Mouse (Mus musculus) urinary bladder, postnatal 4 days (tissue): ENCODE measurements around the gene Rhoc.
"Not testable (repeated sequence)": the region's sequence is repeated elsewhere in the genome, so short reads cannot be mapped to it uniquely, and the experiment has no call there.

Experiments used
- DNase-seq, 2 experiments: peaks; one replicate each; pipeline ENCODE4 v3.0.0; 2021 to 2022; ENCODE audit warnings: low spot score in 2 of 2

Rhoc gene

DNA sequence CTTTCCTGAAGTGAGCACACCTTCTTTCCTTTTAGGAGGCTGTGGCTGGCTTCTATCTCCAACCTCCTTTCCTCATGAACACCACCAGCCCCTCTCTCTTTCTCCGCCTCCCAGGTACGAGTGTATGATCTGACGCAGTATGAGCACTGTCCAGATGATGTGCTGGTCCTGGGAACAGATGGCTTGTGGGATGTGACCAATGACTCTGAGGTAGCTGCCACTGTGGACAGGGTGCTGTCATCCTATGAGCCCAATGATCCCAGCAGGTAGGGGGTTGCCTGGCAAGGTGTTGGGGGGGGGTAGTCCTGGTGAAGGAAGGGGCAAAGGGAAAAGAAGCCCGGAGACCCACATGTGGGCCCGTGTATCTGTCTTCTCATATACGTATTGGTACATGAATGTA lies 2.9 kb upstream of the Rhoc start:
- no peak for DNase-seq

DNA sequence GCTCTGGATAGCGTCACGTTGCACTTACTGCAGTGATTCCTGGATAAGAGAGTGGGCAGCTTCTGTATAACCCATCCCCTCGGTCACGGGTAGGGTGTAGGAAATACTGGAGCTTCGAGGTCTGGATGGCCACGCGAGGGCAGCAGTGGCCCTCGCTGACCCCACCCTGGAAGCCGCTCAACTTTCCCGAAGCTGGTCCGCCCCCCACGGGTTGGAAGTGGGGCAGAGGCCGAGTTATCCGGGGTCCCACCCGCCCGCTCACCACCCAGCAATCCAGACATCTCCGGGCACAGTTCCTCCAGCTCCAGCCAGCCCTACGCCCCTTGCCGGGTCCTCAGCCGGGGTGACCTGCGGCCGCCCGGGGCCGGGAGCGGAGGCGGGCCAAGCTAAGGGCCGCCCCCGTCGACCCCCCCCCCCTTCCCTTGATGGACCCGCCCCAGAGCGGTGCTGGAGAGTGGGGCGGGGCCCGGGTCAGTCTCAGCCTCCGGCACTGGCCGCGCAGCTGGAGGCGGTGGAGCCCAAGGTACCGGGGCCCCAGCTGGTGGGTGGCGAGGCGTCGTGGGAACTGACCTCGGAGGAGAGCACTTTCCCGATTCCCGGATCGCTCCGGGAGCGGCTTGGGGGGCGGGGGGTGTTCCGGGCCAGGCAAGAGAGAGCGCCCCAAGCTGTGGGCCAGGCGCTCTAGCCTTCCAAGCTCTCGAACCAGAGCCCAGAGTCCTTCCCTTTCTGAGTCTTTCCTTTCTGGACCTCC lies 561 bp downstream of the Rhoc start:
- DNase-seq, result peak; percentile 84 to 88

DNA sequence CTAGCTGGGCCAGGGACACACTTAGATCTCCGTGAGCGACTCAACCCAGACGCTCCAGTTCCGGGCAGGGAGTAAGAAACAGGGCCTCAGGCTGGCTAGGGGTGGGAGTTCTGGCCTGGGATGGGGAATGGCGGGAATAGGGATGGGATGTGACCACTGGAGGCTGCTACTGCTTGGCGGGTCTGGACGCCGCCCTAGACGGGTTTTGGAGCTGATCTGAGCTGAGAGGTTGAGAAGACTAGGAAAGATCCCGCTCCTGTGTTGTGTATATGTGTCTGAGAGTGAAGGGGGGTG lies 1.1 kb downstream of the Rhoc start:
- DNase-seq, result no peak

DNA sequence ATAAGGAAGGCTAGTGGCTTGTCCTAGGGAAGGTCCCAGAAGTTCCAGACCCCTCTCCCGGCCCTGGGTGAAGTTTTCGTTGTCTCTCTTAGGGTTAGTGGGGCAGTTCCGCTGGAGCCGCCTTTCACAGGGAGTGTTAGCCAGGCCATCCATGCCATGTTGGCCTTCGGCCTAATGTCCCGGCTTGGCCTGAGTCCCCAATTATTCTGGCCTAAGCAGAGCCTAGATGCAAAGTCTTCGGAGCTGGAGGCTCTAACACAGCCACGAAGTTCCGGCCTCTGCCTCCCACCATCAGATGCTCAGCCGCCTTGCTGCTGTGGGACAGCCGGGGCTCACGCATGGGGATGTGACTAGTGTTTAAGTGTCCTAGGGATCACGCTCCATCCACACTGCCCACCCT lies 1.6 kb downstream of the Rhoc start:
- no peak for DNase-seq

DNA sequence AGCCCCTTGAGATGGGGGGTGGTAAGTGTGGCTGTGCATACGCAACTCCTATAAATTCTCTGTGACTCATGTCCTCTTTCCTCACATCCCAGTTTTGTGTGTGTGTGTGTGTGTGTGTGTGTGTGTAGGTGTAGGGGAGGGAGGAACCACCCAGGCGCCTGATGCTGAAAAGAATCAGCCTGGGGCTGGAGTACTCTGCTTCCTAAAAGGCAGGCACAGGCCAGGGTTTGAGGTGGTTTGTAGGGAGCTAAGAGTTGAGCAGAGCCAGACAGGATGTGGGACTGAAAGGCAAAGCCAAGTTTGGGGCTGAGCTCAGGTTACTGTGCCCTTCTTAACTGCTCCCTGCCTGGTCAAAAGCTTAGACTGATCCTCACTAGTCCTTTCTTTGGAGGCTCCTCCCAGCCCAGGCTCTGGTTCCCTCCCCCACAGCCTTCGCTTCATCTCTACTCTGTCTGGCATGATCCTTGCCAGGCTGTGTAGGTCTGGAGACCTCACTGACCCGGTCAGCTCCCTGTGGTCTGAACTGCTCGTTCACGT lies 2.3 kb downstream of the Rhoc start:
- DNase-seq, result no peak

DNA sequence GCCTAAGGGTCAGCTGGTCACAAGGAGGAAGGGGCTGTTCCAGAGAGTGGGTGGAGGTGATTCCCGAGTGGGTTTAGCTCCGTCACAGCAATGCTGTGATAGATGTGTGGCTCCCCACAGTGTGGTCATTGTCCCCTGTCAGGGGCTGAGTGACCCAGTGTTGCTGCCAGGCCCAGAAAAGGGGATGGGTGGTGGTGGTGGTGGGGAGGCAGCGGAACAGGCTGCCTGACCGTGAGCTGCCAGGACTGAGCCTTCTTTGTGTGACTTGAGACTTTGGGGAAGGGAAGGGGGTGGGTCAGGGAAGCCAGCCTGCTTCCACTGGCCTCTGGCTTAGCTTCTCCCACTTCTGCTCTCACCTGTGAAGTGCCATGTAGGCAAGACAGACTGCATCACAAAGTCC lies 2.8 kb downstream of the Rhoc start:
- no peak for DNase-seq

DNA sequence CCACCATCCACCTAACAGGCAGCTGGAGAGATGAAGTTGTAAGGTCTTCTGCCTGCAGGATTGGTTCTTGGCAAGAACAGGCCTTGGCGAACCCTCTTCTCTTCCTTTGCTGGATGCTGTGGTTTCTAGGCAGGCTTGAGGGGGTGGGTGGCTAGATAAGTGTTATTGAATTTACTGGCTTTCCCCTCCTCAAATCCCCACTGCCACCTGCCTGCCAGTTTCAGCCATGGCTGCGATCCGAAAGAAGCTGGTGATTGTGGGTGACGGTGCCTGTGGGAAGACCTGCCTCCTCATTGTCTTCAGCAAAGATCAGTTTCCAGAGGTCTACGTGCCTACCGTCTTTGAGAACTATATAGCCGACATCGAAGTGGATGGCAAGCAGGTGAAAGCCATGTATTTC lies 3.5 kb downstream of the Rhoc start:
- no peak for DNase-seq

DNA sequence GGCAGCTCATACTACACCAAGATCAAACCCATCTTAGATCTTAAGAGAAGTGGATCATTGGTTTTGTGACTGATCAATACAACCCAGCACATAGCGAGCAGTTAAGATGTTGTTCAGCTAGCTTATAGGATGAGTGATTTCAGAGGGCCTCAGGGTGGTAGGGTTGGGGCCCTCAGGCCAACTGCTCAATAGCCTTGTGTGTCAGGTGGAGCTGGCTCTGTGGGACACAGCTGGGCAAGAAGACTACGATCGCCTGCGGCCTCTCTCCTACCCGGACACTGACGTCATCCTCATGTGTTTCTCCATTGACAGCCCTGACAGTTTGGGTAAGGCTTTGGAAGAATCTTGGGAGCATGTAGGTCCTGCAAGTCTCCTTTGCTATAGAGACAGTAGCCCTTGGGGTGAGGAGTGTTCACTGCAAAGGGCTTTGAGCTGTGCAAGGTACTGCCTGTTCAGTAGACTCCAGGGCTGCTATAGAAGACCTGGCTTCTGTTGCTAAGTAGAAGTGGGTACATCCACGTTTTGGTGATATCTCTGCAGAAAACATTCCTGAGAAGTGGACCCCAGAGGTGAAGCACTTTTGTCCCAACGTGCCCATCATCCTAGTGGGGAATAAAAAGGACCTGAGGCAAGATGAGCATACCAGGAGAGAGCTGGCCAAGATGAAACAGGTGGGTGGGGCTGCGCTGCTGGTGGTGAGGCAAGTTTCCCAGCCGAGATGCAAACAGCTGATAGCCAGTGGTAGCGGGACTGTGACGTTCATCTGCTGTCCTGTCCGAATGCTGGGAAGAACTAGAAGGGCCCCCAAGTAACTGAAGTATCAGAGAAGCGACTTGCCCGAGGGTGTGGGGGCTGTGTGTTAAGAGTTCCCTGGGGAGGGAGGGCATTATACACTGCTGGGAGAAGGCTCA lies 4.4 kb downstream of the Rhoc start:
- DNase-seq, result no peak

DNA sequence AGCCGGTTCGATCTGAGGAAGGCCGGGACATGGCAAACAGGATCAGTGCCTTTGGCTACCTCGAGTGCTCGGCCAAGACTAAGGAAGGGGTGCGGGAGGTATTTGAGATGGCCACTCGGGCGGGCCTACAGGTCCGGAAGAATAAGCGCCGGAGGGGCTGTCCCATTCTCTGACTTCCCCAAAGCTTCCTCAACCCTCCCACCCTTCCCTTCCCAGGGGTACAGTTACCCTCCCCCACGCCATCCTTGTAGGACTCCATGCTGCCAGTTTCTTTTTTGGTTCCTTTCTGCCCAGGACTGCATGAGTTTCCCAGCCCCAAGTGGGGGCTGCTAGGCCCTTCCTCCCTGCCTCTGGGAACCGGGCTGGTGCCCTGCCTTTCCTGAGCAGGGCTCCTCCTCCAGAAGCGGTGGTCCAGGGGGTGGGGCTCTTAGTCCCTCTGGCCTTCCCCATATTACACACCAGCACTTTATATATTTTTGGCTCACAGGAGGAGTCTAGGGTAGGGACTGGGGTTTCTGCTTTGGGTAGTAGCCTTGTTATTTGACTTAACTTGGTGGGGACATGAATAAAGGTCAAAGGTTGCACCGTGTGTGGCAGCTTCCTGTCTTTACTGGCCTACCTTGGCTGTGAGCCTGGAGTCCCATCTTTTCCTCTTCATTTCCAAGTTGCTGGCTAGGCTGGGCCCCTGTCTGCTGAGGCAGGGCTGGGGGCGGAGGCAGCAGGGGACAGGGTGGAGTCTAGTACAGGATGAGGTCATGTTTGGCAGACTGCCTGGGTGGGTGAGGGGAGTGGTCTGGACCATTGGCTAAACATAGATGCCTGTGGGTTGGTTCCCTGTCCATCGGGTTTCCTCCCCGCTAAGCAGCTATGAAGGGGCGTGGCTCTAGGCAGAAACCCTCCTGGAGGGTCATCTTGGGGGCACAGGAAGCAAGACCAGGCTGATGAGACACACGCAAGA lies 6.0 kb downstream of the Rhoc start:
- DNase-seq, result peak; percentile 93 to 99

DNA sequence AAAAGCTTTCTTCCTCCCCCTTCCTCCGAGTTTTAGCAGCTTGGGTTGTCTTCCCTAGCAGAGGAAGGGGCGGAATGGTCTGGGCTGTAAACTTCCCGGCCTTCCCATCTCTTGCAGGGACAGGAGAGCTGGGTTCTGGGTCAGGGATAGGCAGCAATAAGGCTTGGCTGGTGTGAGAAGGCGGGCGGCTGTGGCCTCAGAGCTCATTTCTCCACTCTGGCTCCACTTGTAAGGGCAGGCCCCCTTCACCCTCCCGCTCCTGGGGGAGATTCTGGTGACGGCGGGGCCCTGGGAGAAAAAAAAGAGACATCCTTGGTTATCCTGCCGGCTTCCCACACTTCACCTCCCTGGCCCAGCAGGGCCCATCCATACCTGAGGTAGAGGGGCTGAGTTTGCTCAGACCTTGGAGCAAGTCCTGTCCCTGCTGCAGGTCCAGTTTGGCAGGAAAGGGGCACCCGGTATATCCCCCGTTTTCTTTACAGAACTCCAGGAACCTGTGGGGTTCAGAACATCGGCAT lies 6.8 kb downstream of the Rhoc start:
- no peak for DNase-seq

DNA sequence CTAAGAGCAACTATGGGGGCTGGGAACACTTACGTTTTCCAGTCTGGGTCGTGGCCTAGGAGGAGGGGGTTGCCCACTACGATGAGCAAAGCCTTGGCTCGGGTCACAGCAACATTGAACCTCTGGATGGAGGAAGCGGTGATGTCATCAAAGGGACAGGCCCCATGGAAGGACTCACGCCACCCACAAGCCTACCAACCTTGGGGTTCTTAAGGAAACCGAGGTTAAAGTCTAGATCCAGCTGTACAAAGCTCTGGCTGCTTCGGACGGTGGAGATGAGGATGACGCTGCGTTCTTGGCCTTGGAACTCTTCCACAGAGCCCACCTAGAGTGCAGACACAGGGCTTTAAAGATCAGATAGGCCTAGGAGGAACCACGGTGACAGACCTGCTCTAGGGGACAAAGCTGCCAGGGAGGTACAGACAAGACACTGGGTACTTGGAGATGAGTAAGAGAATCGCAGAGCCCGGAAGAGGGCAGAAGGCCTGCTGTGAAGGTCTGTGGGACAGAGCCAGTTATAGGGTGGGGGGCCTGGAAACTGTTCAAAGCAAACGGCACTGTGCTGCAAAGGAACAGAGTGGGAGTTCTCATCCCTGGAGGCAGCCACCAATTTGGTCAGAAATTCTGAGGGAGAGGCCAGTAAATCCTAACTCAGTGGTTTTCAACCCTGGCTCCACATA lies 7.6 kb downstream of the Rhoc start:
- DNase-seq, result no peak

DNA sequence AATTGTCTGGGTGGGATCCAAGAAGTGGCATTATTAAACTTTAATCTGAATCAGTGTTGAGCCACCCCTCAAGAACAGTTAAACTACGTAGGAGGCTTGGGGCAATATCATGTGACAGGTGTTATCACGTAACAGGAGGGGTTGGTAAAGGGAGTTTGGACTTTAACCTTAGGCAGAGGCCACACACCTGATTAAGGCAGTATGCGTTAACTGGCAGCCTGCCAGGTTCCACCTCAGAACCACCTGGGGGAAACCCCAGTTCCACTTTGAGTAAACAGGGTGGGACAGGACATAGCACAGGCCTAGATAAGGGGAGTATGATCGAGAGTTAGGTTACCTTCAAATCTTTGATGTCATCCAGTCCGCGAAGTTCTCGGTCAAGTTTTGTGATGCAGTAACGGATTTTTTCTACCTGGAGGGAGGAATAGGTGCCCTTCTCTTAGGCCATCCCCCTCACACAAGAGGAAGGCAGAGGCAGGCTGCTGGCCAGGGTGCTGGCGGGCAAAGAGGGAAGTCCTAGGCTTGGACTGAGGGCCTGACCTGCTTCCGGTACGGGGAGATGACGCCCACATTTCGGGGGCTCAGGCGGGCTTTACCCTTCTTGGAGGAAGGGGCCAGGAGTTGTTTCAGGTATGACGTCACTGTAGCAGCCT lies 8.4 kb downstream of the Rhoc start:
- DNase-seq, result no peak

DNA sequence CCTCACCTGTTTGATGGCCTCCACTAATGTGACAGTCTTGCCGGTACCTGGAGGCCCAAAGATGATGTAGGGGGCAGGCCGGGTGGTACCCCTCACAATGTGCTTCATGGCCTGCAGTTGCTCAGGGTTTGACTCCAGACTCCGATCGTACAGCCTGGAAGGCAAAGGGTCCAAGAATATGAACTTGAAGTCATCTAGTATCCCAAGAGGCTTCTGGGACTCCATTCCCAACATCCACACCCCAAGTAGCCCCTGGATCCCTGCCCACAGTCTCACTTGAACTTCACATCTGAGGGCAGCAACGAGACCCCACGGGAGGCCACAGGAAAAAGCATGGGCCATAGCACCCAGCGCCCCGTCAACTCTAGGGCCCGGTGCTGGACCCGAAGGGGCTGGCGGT lies 12.5 kb downstream of the Rhoc start:
- DNase-seq, result no peak

DNA sequence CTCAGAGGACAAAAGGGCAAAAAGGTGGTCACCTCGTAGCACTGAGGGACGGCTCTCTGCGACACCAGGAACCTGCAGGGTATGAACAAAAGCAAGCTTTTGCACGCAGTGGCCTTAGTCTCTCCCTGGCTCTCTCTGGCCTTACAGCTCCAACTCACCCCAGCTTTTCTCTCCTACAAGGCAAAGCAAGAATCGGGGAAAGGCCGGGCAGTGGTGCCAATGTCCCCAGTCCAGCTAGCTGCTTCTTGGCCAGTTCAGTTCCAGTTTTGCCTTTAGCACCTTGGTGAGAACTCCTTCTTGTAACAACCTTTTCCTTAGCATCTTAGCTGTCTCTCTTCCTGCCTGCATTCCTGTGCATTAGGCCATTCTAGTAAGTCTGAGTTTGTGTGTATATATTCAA lies 13.3 kb downstream of the Rhoc start:
- DNase-seq, result no peak

DNA sequence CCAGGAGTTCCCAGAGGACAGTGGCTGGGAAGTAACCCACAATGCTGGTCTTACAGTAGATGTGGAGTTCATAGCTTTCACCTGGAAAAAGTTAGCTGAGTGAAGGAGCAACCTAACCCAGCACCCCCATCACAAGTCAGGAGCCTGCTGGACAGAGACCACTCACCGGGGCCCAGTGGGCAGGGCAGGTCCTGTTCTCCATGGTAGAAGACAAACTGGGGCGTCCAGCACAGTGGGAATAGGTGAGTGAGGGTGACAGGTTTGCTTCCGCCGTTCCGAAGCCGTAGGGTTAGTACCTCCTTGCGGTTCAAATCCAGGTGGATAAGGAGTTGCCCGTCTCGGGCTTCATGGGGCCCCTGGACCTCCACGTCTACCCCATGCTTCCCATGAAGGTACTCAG lies 16.1 kb downstream of the Rhoc start:
- DNase-seq, result no peak

DNA sequence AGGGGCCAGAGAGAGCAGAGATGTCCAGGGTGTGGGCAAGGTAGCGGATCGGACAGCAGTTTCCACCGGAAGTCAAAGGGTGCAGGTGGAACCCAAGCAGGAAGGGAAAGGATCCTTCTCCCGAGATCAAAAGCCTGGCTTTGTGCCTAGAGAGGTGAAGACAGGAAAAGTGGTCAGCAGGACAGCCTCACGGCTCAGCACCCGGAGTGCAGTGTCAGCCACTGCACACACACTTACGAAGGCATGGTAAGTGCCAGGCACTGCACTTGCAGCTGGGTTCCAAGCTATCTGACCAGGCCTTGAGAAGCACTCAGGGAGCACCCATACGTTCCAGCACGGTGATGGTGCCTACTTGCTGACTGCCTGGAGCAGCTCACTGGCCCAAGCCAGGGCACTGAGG lies 17.4 kb downstream of the Rhoc start:
- no peak for DNase-seq

DNA sequence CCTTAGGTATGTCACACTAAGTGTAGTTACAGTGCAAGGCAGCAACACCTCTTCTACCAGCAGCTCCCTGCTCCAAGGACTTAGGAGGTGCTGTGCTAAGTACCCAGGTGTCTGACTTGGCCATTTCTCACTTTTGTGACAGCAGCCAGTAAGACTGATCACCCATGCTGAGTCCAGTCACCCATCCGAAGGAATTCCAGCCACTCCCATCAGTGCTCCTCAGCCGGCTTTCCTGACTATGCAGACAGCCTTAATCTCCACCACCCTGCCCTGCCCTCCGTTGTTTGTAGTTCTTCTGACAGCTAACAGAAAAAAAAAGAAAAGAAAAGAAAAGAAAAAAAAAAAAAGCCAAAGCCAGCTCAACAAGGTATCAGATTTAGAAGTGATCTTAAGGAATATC lies 23.6 kb downstream of the Rhoc start:
- DNase-seq, result no peak

DNA sequence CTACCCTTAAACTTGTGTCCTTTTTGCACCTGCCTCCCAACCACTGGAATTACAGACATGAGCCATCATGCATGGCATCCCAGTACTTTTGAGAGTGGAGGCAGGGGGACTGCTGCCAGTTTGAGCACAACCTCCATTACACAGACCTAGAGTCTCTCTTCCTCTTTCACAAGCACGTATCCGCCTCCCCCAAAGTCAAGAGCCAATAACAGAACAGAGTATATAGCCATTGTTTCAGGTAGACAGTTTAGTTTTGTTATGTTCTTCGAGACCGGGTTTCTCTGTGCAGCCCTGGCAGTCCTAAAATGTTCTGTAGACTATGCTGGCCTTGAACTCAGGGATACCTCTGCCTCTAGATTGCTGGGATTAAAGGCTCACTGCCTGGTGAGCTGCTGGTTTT lies 24.1 kb downstream of the Rhoc start:
- DNase-seq, result no peak

DNA sequence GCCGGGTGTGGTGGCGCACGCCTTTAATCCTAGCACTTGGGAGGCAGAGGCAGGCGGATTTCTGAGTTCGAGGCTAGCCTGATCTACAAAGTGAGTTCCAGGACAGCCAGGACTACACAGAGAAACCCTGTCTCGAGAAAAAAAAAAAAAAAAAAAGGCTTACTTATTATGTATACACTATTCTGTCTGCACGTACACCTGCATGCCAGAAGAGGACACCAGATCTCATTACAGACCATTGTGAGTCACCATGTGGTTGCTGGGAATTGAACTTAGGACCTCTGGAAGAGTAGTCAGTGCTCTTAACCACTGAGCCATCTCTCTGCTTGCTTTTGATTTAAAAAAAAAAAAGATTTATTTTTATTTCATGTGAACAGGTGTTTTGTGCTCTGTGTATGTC lies 25.1 kb downstream of the Rhoc start:
- DNase-seq, result not testable (repeated sequence)

DNA sequence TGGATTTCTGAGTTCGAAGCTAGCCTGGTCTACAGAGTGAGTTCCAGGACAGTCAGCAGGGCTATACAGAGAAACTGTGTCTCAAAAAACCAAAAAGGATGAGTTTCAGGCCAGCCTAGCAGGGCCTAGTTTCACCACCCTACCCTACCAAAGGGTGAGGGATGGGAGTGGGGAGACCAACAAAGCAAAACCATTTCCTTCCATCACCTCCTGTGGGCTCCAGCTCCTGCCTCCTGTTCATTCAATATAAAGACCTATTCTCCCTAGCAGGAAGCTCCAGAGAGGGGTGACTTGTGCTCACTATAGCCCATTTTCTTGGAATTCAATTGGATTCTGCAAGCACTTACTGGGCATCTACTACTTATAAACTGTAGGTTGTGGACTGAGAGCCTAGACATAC lies 26.6 kb downstream of the Rhoc start:
- no peak for DNase-seq

DNA sequence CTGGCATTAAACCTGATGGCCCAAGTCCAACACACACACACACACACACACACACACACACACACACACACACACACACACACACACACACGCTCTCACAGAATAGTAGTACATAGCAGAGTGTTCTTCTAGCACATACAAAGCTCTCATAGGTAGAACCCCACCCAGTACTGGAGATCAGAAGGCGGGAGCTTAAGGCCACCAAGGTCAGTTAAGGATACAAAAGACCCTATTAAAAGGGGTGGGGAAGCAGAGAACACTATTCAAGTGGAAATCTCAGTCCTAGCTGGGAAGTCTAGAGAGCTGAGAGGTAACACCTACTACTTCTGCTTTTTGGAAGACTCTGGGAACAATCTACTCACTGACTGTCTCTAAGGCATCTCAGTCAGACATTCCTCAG lies 27.2 kb downstream of the Rhoc start:
- no peak for DNase-seq
